Mouse (Mus musculus) leukemia stem cell, adult 10-12 weeks (primary cell): ENCODE data around the gene Btf3l4. TPM values are rescaled to one million over a fixed set of nuclear protein-coding genes. Genes with fewer than 3 reads are reported as not detected.

Experiments used
- polyA plus RNA-seq: library from polyadenylated mRNA; stranded (reverse); fragments of >175 nt; gene quantifications from 2 replicates; pipeline ENCODE4 v1.2.3, GENCODE M21; 2012; ENCODE audit warnings: low replicate concordance

Gene Btf3l4
- 13.3 and 18.4 TPM in 2 replicates for polyA plus RNA-seq

DNA sequence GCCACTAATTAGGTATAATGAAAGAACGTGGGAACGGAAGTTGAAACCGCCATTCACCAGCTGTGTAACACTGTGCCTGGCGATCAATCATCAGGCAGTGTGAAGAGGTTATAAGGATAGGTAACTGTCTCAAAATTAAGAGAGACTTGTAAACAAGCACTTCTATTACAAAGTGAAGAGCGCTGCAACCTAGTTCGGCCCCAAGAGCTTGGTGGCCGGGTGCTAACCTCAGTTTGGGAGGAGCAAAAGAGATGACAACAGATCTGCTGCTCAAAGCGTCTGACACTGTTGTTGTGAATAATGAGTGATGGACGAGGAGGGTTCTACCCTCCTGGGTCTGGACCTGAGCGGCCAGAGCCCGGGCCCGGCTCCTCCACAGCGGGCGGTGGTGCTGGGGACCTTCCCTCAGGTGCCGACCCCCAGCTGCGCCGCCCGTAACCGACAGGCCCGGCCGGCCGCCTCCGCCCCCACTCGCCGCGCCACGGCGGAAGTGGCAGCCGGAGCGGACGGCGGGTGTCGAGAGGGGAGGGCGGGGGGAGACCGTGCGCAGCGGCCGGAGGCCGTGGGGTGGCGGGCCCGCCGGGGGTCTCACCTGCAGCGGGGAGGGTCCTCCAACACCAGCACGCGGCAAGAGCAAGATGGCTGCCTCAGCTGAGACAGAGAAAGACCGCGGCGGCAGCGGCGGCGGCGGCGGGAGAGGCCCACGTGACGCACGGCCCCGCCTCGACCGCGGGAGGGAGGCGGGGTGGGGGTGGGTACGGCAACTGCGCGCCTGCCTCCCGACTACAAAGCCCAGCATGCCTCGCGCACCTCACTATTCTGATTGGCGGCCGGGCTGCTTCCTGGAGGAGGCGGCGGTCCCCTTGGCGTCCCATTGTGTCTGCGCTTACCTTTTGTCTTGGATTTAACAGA is at the start of gene Btf3l4:
Gene Btf3l4 (minus strand): TSS at position 699 of the 912 bp plus-strand sequence.

DNA sequence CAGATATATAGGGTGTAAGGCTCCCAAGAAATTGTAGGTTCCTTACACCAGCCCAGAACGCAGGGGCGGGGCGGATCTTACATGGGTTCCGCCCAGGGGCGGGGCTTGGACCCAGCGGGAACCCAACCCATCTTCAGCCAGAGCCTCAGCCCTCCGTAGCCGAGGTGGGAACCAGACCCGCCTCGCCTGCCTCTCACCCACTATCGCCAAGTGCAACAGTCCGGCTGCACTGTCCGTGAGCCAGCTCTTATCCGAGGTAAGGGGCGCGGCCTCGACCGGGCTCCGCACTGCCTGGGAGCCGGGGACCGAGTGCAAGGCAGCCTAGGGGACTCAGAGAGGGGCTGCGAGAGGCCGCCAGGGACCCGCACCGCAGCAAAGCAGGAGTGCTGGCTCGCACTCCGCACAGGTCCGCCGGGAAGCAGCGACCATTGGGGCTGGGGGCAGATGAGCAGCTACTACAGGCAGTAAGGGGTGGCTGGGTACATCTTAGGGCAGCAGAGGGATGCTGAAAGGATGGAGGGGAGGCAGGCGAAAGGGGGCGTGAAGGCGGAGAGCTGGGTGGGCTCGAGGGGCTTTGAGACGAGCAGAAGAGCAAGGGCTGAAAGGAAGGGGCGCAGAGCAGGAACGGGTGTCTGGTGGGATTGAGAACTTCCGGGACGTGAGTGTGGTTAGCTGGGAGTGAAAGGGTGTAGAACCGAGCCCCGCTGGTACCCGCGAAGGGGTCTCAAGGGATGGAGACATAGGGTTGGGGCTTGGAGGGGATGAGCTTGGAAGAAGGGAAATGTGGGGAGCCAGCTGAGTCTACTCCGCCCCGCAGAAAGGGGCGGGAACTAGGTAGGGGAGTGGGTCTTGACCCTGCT is 45.8 kb upstream of the Btf3l4 start, which contains the start of gene Rab3b:
Gene Rab3b (plus strand): TSS at position 101 of the 860 bp plus-strand sequence.

DNA sequence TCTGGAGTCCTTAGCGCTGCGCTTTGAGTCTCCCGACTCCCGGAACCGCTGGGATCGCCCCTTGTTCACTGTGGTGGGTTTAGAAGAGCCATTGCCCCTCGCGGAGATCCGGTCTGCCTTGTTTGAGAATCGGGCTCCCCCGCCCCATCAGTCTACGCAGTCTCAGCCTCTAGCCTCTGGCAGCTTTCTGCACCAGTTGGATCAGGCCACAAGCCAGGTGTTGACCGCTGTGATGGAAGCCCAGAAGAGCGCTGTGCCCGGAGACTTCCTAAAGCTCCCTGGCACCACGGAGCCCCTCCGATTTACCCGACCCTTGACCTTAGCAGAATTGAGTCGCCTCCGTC is 15.1 kb upstream of the Btf3l4 start, which contains the start of gene A730015C16Rik:
Gene A730015C16Rik (minus strand): TSS at position 115 of the 344 bp plus-strand sequence.

DNA sequence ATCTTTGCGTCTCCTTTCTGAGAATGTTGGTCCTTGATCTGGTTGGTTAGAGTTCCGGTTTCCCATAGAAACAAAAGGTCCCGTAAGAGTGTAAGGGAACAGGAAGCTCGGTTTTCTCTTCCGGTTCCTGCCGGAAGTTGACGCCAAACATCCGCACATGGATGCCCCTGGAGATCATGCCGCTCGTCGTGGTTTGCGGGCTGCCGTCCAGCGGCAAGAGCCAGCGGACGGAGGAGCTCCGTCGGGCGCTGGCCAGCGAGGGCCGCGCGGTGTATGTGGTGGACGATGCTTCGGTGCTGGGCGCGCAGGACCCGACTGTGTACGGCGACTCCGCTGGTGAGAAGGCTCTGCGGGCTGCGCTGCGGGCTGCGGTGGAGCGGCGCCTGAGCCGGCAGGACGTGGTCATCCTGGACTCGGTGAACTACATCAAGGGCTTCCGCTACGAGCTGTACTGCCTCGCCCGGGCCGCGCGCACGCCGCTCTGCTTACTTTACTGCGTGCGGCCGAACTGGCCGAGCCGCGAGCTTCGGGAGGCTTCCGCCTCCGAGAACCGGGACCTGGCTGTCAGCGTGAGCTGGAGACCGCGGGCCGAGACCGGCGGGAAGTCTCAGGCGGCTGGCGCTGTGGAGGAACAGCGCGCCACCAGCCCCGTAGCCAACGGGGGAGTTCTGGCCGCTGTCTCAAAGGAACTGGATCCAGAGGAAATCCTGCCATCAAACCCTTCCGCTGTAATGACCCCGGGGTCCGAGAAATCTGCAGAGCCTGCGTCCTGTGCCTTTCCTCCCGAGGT is 14.5 kb upstream of the Btf3l4 start, which contains the start of gene Kti12:
Gene Kti12 (plus strand): TSS at position 71 of the 790 bp plus-strand sequence.

DNA sequence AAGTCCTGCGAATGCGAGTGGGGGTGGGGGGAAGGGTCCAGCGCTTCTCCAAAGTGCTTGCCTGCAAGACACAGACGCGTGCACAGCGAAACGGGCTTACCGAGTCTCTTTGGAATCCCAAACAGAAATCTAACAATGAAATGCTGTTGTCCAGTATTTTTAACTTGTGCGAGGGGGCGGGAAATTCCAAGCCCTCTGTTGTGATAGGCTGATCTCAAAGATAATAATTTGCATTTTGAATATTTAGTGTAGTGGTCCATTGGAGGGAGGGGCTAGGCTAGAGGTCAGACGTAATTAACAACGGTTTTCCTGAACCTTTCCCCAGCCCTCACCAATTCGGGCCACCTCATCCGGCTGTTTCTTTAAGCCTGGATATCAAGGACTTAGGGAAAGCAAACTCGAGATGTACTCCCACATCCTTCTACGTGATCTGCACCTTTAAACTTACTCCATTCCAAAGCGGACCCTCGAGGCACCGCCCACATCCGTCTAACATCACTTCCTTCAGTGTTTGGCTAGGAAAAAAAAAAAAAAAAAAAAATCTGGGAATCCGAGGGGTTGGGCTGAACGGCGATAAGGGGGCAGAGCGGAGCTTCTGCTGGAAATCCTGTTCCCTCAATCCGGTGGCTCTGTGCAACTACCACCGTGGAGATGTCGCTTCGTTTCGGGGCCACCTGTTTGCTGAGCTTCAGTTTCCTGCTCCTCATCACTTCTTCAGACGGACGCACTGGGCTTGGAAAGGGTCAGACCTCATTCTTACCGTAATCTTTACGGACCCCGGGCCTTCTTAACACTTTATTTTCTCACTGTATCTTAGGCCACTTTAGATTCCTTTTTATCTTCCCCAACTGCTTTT is 929 bp upstream of the Btf3l4 start, which contains the start of gene Txndc12:
Gene Txndc12 (plus strand): TSS at position 487 of the 856 bp plus-strand sequence.

DNA sequence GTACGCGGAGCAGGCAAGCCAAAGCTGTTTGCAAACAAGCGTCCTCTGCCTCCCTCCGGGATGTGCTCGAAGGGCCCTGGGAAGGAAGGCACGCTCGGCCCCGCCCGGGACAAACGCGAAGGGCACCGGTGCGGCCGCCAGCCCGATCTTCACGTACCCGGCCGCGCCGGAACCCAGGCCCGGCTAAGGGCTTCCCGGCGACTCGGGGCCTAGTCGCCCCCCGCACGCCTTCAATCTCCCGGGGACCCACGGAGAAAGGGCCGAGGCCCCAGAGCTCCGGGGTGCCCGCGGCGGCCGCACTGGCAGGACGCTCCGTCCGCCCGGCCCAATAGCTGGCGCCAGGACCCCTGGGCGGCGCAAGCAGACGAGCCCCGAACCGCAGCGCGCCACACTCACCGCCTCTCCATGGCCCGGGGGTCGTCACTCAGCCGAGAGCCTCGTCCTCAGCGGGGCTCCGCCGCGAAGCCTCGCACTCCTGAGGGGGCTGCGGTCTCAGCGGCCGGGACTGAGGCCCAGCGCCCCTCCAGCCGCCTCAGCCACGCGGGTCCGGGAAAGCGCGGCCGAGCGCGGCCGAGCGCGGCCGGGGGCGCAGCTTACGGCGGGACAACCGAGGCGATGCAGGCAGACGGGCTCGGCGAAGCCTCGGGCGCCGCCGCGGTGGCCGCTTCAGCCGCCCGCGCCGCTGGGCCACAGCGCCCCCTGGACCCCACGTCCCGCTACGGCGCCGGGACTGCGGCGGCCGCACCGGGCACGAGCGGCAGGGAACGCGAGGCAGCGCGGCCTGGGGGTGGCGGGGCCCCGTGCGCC is 53.2 kb downstream of the Btf3l4 start, which contains the start of gene Zfyve9:
Gene Zfyve9 (minus strand): TSS at position 742 of the 807 bp plus-strand sequence.

Other genes with a start within 250 kb of the Btf3l4 start
- 45.8 and 47.7 TPM in 2 replicates for gene Cc2d1b, start 213.7 kb downstream of the Btf3l4 start, polyA plus RNA-seq
- gene 3110021N24Rik, start 114.0 kb downstream of the Btf3l4 start, polyA plus RNA-seq: not detected in 2 replicates
- gene Zfyve9, start 52.8 kb downstream of the Btf3l4 start, polyA plus RNA-seq: 0.11 and 0.33 TPM in 2 replicates
- gene Txndc12, start 987 bp upstream of the Btf3l4 start, polyA plus RNA-seq: 2.6 and 3.2 TPM in 2 replicates
- gene Kti12, start 14.2 kb upstream of the Btf3l4 start, polyA plus RNA-seq: 90.6 and 164 TPM in 2 replicates
- not detected in 2 replicates for gene A730015C16Rik, start 15.0 kb upstream of the Btf3l4 start, polyA plus RNA-seq
- gene Rab3b, start 45.4 kb upstream of the Btf3l4 start, polyA plus RNA-seq: 0.34 TPM in 1 of 2 replicates, not detected in the other
- gene Nrd1, start 167.0 kb upstream of the Btf3l4 start, polyA plus RNA-seq: 9.1 and 16.2 TPM in 2 replicates